23 mouse cellular contexts compared by ENCODE assay signal in genomic region chr1:168258856-168259255, GRCm38 (mm10).
DNase-seq lines count a peak whose midpoint lies in the region; ATAC-seq and TF ChIP-seq lines count a peak whose summit lies in the region.
"Had no signal": no experiment of that assay in that cellular context is flagged by ENCODE, and none has a peak within 500 bp of the region (broad histone marks: within the 10 kb centered on the region; RNA-seq: fewer than 3 reads in every experiment).

No protein-coding gene starts in this region.

- no peaks in the 10 kb centered on the region for H3K4me1 ChIP-seq in kidney, postnatal 0 days (replicated peaks; ENCODE audit: insufficient read depth, low read length)
- peaks cover 24% of the 10 kb centered on the region for H3K4me1 ChIP-seq in hindbrain, embryonic 10.5 days (replicated peaks)
- H3K4me1 ChIP-seq in hindbrain, embryonic 16.5 days (ENCODE audit: control insufficient read depth, insufficient read depth, low read depth, low read length), result peaks cover 4% of the 10 kb centered on the region; the same call in 1 of the 2 replicates
- H3K4me1 ChIP-seq: embryonic facial prominence, embryonic 15.5 days; stomach, embryonic 15.5 days had no signal

- no peak overlapping the region for H3K4me2 ChIP-seq in kidney, postnatal 0 days (ENCODE audit: low read length)
- H3K4me2 ChIP-seq in hindbrain, embryonic 16.5 days (ENCODE audit: low read length), result no peak overlapping the region
- H3K4me2 ChIP-seq: embryonic facial prominence, embryonic 15.5 days; forebrain, embryonic 15.5 days; heart, embryonic 11.5 days; midbrain, embryonic 11.5 days; neural tube, embryonic 12.5 days; stomach, embryonic 15.5 days had no signal

- 0 out of 2 replicates have a peak overlapping the region, but pooled peaks have one; percentile 3 for H3K27ac ChIP-seq in kidney, postnatal 0 days
- no peak overlapping the region for H3K27ac ChIP-seq in hindbrain, embryonic 10.5 days
- no peak overlapping the region for H3K27ac ChIP-seq in hindbrain, embryonic 16.5 days (ENCODE audit: low read depth, low read length)
- H3K27ac ChIP-seq: embryonic facial prominence, embryonic 15.5 days; forebrain, embryonic 15.5 days; layer of hippocampus, adult 2 months; limb, embryonic 10.5 days; neural tube, embryonic 12.5 days; stomach, embryonic 15.5 days had no signal

- DNase-seq in embryo, embryonic 10 days (ENCODE audit: low spot score), result peak; percentile 67
- DNase-seq in embryo, embryonic 9.5 days (ENCODE audit: extremely low spot score), result no peak
- peak; percentile 63 for DNase-seq in kidney, postnatal 0 days (ENCODE audit: low spot score)
- no peak for DNase-seq in kidney, postnatal 14 days
- DNase-seq in hindbrain, embryonic 10.5 days (ENCODE audit: low spot score), result peak; percentile 26
- DNase-seq in thymus, postnatal 36 days, result no peak
- no peak for DNase-seq in thymus, postnatal 25 days
- DNase-seq: adrenal gland, adult 8-10 months; cerebellum, adult 11-12 months; cerebellum, postnatal 14 days; heart, postnatal 10 days; thymus, adult 18-20 months had no signal

- TF ChIP-seq CTCF in kidney, postnatal 0 days (IDR thresholded peaks at IDR 0.05; ENCODE audit: low read depth), result no peak

- H3K27me3 ChIP-seq in kidney, postnatal 0 days (ENCODE audit: insufficient read depth, low read length), result no peaks in the 10 kb centered on the region
- no peaks in the 10 kb centered on the region for H3K27me3 ChIP-seq in hindbrain, embryonic 10.5 days (ENCODE audit: insufficient read depth, poor library complexity, severe bottlenecking)
- no peaks in the 10 kb centered on the region for H3K27me3 ChIP-seq in hindbrain, embryonic 16.5 days (replicated peaks; ENCODE audit: control insufficient read depth, insufficient read depth, low read length)
- H3K27me3 ChIP-seq: embryonic facial prominence, embryonic 15.5 days; forebrain, embryonic 15.5 days; neural tube, embryonic 12.5 days; stomach, embryonic 15.5 days had no signal

- no peaks in the 10 kb centered on the region for H3K36me3 ChIP-seq in kidney, postnatal 0 days (ENCODE audit: insufficient read depth, low read length)
- 0 out of 2 replicates have a peak, but pooled peaks cover 3% of the 10 kb centered on the region for H3K36me3 ChIP-seq in hindbrain, embryonic 10.5 days
- H3K36me3 ChIP-seq in hindbrain, embryonic 16.5 days (ENCODE audit: control insufficient read depth, insufficient read depth, low read length), result no peaks in the 10 kb centered on the region
- H3K36me3 ChIP-seq: embryonic facial prominence, embryonic 15.5 days; forebrain, embryonic 15.5 days; neural tube, embryonic 12.5 days; stomach, embryonic 15.5 days had no signal

- H3K9ac ChIP-seq in kidney, postnatal 0 days (ENCODE audit: low read depth, low read length), result no peak overlapping the region
- H3K9ac ChIP-seq in hindbrain, embryonic 16.5 days (ENCODE audit: low read depth, low read length), result no peak overlapping the region
- H3K9ac ChIP-seq: embryonic facial prominence, embryonic 15.5 days; forebrain, embryonic 15.5 days; neural tube, embryonic 12.5 days; stomach, embryonic 15.5 days had no signal

- WGBS in kidney, postnatal 0 days, result 36% methylated on average over 7 of the region's 7 CpGs
- 40% methylated on average over 7 of the region's 7 CpGs for WGBS in hindbrain, embryonic 10.5 days
- WGBS in hindbrain, embryonic 16.5 days, result 21% methylated on average over 7 of the region's 7 CpGs

- no peaks in the 10 kb centered on the region for H3K9me3 ChIP-seq in kidney, postnatal 0 days (replicated peaks; ENCODE audit: low read length)
- H3K9me3 ChIP-seq in hindbrain, embryonic 10.5 days, result no peaks in the 10 kb centered on the region
- no peaks in the 10 kb centered on the region for H3K9me3 ChIP-seq in hindbrain, embryonic 16.5 days (ENCODE audit: control insufficient read depth, low read length)
- H3K9me3 ChIP-seq: embryonic facial prominence, embryonic 15.5 days; forebrain, embryonic 15.5 days; limb, embryonic 10.5 days; neural tube, embryonic 12.5 days; stomach, embryonic 15.5 days had no signal

- peak; percentile 33; the same call in 1 of the 2 replicates for ATAC-seq in kidney, postnatal 0 days (replicated peaks; ENCODE audit: low FRiP score, low read depth)
- peak; percentile 64 for ATAC-seq in hindbrain, embryonic 16.5 days
- ATAC-seq: activated CD4-positive, CD25-positive, alpha-beta regulatory T cell, adult 4 months; forebrain, embryonic 15.5 days; intestine, postnatal 0 days had no signal

- H3K4me3 ChIP-seq in kidney, postnatal 0 days (replicated peaks; ENCODE audit: low read depth, low read length), result no peak overlapping the region
- no peak overlapping the region for H3K4me3 ChIP-seq in hindbrain, embryonic 10.5 days
- no peak overlapping the region for H3K4me3 ChIP-seq in hindbrain, embryonic 16.5 days (ENCODE audit: low read length)
- H3K4me3 ChIP-seq: embryonic facial prominence, embryonic 15.5 days; forebrain, embryonic 15.5 days; layer of hippocampus, adult 2 months; limb, embryonic 10.5 days; neural tube, embryonic 12.5 days; stomach, embryonic 15.5 days had no signal

Comparison
In these comparisons a context has a peak if more than half of its experiments do, and no peak if none do; other contexts are left out.
1. DNase-seq: peak in embryo, embryonic 10 days (single experiment), kidney, postnatal 0 days (single experiment) and hindbrain, embryonic 10.5 days (single experiment); none in embryo, embryonic 9.5 days (single experiment), kidney, postnatal 14 days (single experiment), thymus, postnatal 36 days (0 of 2) and thymus, postnatal 25 days (single experiment).